Mouse (Mus musculus) induced T-regulatory cell, adult 2 months (primary cell): ENCODE results near the gene St6galnac1.
A peak's percentile ranks its signal among the peaks of the same experiment; 100 is the strongest.
"Not testable (repeated sequence)": the region's sequence is repeated elsewhere in the genome, so short reads cannot be mapped to it uniquely, and the experiment has no call there.

ENCODE experiments used
- DNase-seq: peaks from one replicate; pipeline ENCODE4 v3.0.0-alpha.2; 2012; ENCODE audit warnings: low read depth

St6galnac1 gene

DNA sequence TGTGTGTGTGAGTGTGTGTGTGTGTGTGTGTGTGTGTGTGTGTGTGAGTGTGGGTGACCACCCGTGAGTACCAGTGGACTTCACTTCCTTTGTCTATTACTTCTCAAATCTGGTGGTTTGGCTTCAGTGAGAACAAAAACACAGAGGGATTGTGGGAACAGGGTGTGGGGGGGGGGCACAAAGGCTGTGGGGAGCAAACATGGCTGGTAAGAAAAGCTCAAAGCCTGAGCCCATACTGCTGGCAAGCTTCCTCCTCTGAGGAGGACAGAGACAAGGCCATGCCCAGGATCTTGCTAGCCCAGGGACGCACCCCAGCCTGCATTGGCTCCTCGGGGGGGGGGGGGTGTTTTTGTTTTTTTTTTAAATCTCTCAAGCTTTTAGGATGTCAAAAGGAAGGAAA is 32.2 kb upstream of the St6galnac1 start:
- no peak for DNase-seq

DNA sequence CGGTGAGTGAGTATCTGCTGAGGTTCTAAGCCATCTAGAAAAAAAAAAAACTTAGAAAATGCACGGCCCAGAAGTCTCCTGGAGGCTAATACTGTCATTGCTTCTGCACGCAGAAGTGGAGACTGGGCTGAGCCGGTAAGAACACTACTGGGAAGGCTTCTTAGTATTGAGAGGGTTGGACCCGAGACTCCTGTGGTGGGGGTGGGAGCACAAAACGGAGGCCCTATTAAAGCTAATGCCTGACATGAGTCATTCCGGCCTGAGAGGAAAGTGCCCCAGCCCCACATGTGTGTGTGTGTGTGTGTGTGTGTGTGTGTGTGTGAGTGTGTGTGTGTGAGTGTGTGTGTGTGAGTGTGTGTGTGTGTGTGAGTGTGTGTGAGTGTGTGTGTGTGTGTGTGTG is 31.8 kb upstream of the St6galnac1 start:
- no peak for DNase-seq

DNA sequence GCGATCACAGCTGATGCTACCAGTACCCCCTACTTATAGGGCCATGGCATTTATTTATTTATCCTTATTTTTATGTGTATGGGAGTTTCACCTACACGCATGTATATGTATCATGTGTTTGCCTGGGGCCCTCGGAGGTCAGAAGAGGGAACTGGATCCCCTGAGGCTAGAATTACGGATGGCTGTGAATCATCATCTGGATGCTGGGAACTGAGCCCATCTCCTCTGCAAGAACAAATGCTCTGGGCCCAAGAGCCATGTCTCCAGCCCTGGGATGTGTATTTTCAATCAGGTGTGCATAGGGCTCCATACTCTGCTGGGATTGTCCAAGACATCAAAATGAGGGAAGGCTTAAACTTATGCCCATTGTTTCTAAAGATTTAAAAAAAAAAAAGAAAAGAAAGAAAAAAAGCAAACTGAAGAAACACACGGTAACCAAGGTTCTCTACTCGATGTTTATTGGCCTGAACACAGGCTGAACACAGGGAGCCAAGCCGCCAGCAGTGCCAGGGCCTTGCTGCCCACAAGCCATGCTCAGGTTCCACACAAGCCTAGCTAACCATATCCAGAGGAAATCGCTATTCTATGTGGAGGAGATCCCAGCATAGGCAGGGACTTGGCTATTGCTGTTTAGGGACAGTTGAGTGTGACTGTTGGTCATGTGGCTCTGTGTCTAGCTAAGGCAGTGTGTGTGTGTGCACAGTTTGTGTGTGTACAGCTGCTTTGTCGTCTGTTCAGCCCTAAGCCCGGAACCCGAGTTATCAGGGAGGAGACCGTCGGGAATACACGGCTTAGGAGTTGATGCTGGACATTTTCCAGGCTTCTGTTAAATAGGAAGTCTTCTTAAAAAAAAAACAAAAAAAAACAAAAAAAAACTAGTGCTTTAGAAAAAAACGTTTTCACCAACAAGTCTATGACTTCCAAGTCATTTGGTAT is 31.1 kb upstream of the St6galnac1 start:
- DNase-seq: no peak

DNA sequence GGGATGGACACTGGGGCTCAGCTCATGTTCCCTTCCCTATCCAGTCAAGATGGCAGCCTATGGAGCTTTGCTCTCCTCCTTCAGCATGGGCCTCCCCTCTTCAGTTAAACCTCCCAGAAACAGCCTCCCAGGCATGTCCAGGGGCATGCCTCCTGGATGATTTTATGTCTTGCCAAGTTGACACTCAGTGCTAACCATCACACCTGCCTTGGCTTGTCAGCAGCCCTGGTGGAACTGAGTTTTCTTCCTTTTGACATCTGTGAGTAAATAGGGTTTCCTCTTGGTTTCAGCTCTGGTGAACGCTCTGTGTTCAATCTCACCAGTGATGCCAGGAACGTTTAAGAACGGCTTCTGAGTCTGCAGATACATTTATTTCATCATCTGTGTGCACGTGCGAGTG is 27.4 kb upstream of the St6galnac1 start:
- no peak for DNase-seq

DNA sequence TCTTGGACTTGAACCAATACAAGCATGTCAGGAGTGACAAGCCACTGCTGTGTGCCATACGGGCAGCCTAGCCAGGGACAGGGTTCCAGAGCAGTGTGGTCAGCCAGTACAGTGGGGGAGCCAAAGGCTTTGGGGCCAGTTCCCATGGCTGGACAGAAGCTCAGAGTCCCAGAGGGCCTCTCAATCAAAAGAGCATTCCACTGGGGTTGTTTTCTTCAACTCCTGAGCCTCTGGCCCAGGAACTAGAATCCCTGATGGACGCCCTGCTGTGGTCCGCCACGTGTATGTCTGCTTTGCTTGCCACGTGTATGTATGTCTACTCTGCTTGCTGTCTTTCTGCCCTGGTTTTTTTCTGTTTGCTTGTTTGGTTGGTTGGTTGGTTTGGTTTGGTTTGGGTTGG is 25.8 kb upstream of the St6galnac1 start:
- DNase-seq: no peak

DNA sequence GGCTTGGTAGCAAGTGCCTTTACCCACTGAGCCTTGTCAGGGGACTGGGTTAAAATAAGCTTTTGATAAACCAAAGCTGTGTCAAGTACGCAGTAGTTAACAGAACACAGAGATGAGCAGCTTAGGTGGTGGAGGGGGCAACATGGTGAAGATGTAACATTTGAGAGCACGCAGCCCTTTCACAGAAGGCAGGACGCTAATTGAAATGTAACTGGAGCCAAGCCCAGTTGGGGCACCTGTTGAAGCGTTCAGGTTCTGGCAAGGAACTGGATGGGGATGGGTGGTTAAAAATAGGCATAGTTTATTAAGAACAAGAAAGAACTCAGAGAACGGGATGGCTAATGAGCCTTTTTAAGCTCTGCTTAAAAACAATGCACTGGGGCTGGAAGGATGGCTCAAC is 24.1 kb upstream of the St6galnac1 start:
- DNase-seq: no peak

DNA sequence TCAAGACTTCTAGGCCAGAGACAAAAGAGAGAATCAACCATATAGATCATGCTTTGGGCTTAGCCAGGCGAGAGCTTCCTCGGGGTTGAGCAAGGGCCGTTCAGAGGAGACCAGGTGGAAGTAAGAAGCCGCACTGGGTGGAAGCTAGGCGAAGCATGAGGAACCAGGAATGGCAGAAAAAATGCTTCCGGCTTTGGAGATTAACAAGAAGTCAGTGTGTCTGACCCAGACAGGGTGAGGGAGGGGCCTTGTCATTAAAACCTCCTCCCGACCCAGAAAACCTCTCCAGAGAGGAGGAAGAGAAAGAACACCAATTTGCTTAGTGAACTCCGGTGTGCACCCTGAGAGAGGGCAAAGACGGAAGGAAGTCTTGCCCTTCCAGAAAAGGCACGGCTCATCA is 8.9 kb upstream of the St6galnac1 start:
- no peak for DNase-seq

DNA sequence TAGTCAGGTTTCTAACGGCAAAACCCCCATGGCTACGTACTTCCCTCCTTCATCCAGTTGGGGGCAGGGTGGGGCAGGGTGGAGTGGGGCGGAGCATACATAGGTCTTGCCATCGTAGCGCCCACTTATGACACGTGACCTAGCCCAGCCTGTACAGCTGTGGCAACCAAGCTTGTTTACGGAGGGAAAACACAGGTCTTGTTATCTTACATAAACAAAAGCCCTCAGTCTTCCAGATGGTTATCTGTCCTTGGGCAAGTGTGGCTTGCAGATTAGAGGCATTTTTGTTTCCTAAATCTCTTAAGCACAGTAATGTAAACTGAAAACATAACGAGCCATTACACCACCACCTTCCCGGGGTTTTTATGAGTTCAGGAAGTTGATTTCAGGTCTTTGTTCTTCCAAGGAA is 7.4 kb upstream of the St6galnac1 start:
- peak; percentile 88 for DNase-seq

DNA sequence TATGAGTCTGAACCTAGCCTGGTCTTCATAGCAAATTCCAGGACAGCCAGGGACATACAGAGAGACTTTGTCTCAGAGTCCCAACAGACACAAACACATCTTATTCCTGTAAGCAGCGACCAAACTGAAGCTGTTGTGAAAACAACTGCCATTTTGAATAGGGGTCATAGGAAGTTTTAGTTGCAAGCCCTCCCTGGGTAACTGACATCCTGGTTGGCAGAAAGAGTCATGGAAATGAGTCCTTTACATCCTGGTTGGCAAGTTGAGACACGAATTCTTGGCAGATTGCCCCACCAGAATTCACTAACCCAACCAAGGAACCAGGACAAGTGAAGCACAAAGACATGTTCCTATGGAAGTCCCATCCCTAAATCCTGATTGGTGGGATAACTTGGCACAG is 2.1 kb downstream of the St6galnac1 start:
- no peak for DNase-seq

DNA sequence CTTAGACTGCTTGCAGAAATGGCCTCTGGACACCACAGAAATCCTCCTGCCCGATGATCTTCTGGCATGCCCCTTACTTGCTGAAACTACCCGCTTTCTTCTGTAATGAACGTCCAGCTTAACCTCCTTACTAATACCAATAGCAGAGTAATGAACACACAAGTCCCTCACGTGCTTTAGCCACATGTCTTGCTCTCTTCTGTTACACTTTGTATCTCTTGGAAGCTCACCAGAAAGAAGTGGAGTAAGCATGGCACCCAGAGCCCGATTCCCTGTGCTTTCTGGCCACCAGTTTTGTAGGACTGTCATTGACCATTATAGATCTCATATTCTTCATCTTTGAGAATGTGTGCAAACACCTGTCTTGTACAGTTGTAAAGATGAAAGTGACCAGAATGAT is 5.4 kb downstream of the St6galnac1 start:
- no peak for DNase-seq

DNA sequence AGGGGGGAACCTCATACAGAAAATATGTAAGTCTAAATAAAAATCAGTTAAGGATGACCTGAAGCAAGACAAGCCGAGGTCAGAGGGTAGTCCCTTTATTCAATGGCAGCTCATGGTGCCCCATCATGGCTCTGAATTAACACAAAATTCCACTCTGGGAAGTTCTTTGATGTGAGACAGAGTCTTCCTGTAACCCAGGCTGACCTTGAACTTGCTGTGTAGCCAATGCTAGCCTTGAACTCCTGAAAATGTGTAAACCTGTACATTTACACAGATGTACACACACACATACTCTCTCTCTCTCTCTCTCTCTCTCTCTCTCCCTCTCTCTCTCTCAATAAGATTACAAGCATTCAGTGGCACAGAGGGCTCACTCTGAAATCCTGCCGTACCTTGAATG is 10.4 kb downstream of the St6galnac1 start:
- no peak for DNase-seq

DNA sequence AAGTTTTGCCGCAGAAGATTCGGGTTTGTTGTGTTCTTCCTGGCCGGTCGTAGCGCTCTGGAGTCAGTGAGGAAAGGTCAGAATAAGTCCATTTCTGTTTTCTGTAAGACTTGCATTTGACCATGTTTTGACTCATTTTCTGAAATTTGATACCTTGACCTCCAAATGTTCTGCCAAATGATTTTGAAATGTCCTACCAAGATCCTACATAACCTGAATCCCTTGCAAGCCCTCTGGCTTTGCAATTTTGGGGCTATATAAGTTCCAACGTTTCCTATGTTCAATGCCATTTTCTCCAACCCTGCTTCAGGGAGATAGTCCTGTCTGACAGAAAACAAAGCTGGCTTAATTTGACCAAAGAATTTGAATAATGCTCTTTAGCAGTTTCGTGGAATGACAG is 11.0 kb downstream of the St6galnac1 start:
- DNase-seq: no peak

DNA sequence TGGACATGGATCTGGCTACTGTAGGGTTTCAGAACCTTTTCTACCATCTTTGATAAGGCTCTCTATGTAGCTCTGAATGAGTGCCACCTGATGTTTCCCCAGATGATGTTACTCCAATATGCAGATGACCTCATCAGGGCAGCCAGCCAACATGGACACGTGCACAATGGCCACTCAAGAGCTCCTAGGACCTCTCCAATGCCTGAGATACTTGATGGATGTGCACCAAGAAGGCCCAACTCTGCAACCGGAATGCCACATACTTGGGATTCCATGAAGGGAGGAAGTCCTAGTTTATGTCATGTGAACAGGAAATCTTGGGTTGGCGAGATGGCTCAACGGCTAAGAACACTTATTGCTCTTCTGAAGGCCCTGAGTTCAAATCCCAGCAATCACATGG is 20.1 kb downstream of the St6galnac1 start:
- DNase-seq: no peak

DNA sequence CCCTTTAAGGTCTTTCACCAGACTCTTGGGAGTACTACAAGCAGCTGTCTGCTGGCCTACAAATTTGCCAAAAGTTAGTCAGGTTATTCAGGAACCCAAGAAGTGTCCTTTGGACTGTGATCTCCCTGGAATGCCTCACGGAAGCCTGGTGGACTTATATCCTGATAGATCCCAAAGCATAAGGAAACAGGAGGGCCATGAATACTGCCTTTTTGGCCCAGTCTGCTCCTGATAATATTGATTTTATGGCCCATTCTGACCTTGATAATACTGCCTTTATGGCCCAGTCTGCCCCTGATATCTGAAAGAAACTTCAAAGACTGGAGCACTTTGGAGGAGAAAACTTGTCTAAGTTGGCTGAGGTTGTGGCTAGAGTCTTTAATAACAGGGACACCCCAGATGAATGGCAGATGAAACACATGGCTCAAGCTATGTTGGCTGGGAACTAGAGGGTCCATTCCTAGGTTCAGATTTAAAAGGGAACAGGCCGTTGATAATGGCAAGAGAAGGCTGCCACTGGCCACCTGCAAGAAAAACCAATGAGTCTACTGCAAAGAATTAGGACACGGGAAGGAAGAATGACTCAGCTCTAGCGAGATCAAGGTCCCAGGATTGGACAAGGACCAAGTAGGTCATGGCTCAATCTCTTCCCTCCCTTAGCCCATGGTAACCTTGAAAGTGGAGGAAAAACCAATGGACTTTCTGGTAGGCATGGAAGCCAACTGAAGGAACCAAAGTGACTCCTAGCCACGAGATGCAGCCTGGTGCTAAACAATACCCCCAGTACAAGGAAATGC is 21.4 kb downstream of the St6galnac1 start:
- DNase-seq: no peak

DNA sequence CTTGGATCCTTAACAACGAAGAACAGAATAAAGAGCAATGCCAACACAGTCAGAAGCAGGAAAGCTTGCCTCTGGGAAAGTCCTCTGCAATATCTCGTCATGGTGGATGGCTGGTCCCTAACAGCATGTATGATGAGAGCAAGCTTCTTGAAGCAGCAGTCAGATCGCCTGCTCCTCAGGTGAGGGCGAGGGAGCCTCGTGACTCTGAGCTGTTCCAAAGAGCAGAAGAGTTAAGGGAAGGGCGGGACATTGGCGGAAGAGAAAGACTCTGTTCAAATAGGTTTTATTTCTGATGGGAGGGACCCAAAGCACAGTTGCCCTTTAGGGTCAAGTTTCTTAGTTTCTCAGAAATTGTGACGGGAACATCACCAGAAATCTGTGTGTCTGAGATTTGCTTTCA is 25.6 kb downstream of the St6galnac1 start:
- DNase-seq: no peak

DNA sequence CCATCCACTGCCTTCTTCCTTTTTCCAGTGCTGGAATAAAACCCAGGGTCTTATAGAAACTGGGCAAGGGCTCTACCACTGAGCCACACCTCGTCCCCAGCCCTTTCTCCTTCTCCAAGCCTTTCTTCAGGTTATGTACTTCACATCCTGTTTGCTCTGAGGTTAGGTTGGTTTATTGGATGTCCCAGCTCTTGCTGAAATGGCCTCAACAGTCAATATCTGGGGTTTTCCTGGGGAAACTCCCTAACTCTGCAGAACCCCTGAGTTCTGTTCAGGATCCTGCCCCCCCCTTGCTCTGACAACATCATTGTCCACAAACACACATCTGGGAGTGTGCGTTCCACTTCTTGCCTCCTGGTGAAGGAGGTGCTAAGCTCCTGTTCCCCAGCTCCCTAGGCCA is 26.6 kb downstream of the St6galnac1 start:
- DNase-seq: not testable (repeated sequence)

DNA sequence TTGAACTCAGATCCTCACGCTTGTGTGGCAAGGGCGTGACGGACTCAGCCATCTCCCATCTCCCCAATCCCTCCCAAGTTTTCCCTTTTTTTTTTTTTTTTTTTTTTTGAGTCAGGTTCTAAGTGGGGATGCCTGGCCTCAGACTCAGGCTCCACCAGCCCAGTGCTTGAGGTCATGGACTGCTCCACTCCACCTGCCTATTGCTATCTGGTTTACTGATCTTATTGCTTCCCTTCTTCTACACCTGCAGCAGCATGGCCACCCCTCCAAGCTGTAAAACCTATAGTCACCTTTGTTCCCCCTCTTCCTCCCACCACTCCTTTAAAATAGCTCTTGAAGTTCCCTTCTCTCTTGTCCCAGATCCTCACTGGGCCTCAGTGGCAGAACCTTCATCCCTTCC is 28.5 kb downstream of the St6galnac1 start:
- not testable (repeated sequence) for DNase-seq

DNA sequence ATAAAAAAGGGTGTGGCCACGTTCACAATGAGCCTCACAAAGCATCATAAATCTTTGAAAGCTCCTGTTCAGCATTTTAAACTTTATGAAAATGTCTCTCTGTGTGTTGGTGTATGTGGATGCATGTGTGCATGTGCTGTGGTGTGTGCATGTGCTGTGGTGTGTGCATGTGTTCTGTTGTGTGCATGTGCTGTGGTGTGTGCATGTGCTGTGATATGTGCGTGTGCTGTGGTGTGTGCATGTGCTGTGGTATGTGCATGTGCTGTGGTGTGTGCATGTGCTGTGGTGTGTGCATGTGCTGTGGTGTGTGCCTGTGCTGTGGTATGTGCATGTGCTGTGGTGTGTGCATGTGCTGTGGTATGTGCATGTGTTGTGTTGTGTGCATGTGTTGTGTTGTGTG is 29.9 kb downstream of the St6galnac1 start:
- not testable (repeated sequence) for DNase-seq

DNA sequence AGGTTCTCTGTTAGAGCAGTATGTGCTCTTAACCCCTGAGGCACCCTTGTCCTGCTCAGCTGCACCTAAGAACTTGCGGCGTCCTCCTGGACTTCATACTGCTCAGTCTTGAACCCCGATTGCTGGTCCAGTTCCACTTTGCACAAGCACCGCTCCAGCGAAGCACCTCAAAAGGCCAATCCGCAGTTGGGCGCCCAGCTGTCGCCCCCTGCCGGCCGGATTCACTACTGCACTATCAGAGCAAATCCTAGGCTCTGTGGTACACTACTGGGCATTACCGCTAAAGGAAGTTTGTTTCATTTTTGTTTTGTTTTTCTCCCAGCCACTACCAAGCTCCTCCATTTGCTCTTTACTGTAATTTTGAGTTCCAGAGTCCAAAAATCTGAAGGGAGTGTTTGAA is 36.9 kb downstream of the St6galnac1 start:
- peak; percentile 32 for DNase-seq

DNA sequence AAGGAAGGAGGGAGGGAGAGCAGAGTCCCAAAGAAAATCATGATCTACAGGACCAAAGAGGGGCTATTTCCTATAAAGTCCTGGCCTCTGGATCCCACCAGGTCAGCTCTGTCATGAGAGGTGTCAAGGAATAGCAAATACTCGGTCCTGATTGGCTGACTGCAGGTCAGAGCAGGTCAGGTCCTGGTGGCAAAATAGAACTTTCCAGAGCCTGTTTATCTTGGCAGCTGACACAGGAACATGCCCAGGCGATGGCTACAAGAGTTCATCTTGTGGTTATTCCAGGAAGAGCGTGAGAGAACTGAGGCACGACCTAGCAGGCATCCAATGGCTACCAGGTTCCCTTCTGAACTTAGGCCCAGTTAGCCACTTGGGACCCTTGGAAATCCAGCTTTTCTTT is 42.8 kb downstream of the St6galnac1 start:
- no peak for DNase-seq

DNA sequence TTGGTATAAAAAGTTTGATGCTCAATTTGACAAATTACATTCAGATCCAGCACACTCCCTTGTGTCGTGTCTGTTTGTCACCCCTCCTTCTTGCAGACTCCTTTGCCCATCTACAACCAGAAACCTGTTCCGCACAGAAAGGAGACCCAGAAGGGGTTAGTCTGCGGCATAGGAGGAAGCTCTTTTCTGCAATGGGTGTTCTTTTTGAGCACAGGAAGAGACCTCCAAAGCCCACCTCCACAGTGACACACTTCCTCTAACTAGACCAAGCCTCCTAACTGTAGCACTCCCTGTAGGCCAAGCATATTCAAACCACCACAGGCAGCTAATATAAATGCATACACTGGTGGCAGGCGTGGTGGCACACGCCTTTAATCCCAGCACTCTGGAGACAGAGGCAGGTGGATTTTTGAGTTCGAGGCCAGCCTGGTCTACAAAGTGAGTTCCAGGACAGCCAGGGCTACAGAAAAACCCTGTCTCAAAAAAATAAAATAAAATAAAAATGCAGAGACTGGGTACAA is 44.2 kb downstream of the St6galnac1 start:
- DNase-seq: not testable (repeated sequence)

DNA sequence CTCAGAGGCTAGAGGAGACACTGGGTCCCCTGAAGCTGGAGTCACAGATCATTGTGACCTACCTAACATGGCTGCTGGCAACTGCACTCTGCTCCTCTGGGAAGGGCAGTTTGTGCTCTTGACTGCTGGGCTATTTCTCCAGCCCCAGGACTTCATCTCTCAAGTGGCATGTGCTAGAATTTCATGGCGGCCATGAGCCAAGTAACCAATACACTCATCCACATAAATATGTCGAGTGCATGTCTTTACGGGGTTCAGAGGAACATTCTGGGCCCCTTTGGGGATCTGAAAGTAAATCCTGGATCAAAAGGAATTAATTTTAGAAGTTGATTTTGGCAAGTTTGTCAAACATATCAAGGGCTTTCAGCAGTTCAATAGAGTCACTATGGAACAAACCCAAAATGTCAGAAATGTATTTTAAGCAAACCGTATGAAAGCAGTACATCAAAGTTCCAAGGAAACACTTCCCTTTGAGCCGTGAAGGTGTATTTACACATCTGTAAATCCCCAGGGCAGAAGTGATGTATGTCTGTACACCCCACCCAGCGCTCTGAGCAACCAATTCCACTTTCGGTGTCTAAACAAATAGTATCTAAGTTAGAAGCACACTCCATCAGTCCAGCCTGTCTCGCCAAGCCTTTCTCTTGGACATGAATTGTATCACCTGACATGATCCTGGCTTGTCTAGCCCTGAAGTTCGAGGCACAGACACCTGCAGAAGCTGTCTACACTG is 45.9 kb downstream of the St6galnac1 start:
- DNase-seq: no peak
